Mouse (Mus musculus): Measurements from ENCODE around the gene Cyp2g1.
"Not testable (repeated sequence)": the region's sequence is repeated elsewhere in the genome, so short reads cannot be mapped to it uniquely, and the experiment has no call there.

The Cyp2g1 gene

DNA sequence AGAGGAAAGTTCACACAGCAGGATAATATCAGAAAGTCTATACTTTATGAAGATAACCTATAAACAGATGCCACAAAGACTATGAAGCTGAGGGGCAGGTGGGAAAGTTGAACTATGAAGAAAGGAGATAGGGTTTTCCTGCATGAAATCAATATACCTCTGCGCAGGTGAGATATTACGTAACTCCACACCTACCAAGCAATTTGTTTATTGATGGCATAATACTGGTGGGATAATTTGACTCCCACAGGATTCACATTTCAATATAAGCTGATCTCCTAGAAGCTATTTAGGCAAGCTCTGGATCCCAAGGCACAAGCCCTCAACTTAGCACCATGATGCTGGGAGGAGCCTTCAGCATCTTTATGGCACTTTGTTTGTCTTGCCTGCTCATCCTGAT lies at the start of gene Cyp2g1:
Cyp2g1 (plus strand) TSS at position 301 of the 400 bp plus-strand sequence.
- no peak for DNase-seq (ENCODE audit: low read depth, low spot score)

DNA sequence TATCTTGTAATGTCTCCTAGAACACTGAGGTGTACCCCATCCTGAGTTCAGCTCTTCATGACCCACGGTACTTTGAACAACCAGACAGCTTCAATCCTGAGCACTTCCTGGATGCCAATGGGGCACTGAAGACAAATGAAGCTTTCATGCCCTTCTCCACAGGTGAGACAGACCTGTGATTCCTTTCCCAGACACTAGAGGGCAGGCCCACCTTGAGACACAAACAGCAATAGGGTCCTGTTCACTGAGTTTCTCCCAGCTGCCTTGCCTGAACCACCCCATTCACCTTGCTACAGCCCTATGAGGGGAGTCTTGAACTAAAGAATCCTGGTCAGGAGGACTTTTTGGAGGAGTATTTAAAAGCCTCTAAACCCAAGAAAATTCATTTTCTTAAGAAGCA lies 41.6 kb upstream of the Cyp2g1 start:
- peak; percentile 70 for DNase-seq (ENCODE audit: low read depth, low spot score)

DNA sequence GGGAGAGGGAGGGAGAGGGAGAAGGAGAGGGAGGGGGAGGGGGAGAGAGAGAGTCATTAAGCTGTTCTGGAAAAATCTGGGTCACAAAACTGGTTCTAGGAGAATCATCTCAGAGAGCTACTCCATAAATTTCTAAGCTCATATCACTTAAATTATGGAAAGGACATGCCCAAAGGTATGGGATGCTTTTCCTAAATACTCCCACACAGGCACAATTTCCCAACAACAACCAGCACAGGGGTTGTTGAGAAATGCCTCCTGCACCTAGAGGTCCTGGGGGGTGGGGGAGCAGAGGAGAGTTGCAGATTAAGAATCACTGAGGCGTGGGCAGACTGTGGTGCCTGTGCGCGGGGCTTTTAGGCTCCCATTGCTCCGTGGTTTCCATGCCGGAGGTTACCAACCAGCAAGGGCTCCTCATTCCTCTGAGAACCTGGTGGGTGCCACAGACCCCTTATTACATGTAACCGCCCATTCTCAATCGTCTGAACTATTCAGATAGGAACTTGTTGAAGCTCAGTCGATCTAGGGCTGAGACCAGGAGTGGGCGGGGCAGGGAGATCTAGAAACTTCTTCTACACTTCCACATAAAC lies 38.7 kb upstream of the Cyp2g1 start:
- DNase-seq (ENCODE audit: low read depth, low spot score): no peak

DNA sequence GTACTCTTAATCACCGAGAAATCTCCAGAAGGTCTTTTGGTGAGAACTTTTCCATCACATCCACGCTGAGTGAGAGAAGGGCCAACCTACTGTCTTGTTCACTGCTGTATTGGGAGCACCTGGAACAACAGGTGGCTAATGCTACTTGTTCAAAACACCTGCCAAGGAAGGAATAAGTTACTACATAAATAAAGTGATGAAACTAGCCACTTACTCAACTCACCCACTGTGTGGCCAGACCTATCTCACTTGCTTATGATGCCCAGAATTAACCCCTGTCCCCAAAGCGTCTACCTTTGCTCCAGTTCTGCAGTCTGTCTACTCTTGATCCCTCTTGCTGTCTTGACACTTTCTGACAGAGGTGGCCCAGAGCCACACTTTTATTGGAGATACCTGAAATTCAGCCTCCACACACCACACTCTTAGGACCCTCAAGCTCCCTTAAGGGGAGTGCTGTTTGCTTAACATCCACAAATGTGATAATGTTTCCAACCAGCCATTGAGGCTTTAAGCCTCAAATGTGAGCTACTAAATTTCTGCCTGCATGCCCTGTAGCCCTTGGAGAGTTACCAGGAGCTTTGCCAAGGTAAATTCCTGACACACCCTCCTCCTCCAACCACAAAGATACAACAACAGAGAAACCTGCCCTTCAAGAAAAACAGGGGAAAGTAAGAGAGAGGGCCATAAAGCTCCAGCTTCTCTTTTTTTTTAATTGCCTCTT lies 35.7 kb upstream of the Cyp2g1 start:
- DNase-seq (ENCODE audit: low read depth, low spot score): no peak

DNA sequence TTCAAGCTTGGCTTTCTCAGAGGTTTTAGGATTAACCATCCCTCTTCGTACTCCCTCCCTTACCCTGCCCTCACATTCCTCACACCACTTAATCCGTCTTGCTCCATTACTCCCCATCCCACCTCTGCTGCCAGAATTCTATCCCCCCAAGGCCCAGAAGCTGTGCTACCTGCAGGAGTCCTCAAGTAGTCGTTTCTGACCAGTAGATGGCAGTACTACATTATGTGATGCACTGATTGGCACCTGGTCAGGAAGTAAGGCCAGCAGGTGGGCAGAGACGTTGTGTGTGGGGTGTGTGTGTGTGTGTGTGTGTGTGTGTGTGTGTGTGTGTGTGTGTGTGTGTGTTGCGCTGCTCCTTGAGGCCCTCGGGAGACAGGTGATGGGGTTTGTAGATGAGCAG lies 32.8 kb upstream of the Cyp2g1 start:
- DNase-seq (ENCODE audit: low read depth, low spot score): peak; percentile 56

DNA sequence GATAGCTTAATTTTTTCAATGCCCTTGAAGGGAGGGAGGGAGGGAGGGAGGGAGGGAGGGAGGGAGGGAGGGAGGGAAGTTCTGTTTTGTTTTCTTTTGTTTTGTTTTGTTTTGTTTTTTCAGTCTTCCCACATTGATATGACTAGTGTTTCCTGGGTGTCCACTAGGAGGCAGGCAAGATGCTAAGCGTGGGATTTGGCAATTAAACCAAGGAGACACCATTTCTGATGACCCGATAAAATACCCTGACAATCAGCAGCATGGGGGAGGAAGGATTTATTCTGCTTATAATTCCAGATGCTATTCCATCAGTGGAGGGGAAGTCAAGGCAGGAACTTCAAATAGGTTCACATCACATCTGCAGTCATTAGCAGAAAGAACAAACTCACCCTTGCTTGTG lies 30.9 kb upstream of the Cyp2g1 start:
- DNase-seq (ENCODE audit: low read depth, low spot score): no peak

DNA sequence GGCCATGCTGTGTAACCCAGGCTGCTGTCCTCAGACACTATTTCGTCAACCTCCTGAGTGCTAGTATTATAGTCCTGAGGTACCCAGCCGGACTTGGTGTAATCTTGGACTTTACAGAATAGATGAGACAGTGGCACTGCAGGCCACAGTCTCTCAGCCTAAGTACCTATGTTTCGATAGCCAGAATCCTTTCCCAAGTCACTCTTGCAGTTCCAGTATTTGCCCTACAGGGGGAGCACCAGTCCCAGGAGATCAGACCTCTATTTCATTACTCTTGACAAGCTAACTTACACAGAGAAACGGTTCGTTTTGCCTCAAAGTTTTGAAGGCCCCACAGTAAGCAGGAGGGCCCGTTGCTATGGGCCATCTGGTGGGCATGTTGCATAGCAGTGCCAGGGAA lies 30.2 kb upstream of the Cyp2g1 start:
- DNase-seq (ENCODE audit: low read depth, low spot score): peak; percentile 78

DNA sequence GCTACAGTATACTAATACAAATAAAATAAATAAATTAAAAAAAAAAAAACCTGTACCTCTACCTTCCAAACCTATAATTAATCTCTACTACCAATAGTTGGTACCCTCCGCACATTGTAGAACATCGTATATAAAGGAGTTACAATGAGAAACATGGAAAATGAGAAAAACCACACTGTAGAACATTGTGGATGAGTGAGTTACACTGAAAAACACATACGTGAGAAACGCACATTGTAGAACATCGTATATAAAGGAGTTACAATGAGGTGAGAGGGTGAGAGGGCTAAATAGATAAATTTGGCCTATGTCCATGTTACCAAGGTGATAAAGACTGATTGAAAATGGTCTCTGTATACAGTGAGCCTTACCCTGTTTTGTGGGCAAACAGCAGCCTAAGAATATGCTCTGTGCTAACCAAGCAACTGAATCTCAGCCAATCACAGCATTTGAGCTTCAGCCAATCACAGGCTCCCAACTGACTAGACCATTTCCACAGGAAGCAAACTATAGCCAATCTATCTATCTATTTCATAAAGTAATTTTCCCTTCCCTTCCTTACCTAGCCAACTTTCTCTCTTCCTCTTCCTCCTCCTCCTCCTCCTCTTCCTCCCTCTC lies 28.8 kb upstream of the Cyp2g1 start:
- DNase-seq (ENCODE audit: low read depth, low spot score): no peak

DNA sequence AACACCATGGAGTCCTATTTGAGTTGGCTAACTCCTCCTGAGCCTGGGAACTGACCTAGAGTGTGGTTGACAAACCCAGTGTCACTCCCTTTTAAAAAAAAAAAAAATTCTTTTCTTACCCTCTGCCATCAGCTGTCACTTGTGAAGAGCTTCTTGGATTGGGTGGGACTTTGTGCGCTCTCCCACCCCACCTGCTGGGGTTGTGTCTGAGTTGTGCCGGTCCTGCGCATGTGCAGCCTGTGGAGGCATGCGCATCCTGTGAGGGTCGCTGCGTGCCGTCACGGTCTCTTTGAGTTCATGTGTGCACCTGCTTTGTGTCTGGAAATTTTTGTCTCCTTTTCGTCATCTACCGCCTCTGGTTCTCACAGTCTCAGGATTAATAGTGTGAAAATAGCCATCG lies 28.2 kb upstream of the Cyp2g1 start:
- DNase-seq (ENCODE audit: low read depth, low spot score): peak; percentile 60

DNA sequence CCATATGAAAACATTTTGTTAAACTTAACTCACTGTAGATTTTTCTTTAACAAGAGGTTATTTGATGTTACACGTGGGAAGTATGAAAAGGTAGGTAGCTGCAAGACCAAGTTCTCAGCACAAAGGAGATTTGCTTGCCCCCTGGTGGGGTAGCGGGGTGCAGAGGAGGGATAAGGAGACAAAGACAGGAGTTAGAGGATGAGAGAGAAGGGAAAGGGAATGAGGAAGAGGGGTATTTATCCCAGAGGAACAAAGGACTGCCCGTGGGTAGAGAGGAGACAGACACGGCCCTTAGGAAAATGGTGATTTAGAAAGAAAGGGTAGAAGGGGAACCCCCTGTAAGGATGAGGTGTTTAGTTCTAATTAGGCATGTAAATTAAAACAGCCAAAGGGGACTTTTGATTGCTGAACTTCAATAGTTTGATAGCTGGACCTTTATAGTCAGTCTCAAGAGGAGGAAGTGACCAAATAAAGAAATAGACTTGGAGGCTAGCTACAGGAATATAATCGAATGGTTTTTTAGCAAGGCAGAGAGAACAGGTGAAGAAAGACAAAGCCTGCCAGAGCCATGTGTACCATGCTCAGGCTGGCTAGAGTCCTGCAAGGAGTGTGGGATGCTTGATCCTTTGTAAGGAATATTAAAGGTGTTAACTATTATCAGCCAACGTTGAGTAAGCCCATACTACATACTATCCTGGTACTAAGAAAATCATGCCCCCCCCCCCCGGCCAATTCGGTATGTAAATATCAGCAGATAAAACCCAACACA lies 27.5 kb upstream of the Cyp2g1 start:
- DNase-seq (ENCODE audit: low read depth, low spot score): no peak

DNA sequence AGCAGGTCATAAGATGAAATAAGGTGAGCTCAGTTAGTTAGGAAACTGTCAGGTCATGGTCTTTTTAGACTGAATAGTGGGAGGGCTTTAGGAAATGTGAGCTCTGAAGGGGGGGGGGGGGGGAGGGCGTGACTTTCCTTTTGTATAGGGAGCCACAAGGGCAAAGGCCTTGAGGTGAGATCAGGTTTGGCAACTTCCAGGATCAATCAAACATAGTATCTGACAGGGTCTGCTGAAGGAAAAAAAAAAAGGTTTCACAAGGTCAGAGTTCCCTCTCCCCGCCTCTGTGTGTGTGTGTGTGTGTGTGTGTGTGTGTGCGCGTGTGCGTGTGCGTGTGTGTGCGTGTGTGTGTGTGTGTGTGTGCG lies 26.9 kb upstream of the Cyp2g1 start:
- peak; percentile 68 for DNase-seq (ENCODE audit: low read depth, low spot score)

DNA sequence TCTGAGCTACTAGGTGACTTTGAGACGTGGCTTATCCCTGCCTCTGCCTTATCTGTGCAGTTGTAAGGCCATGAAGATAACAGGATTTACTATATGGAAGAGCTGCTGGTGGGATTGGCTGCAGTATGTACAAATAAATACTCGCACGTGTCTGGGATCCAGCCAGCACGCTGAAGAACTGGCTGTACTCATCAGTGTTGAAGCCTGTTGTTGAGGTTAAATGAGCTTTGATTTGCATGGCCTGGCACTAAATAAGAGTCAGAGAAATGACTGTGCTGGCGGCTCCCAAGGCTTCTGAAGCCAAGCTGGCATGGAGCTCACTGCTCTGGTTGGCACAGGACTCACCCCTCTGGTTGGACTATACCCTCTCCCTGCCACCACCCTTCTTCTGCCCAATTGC lies 25.5 kb upstream of the Cyp2g1 start:
- DNase-seq (ENCODE audit: low read depth, low spot score): no peak

DNA sequence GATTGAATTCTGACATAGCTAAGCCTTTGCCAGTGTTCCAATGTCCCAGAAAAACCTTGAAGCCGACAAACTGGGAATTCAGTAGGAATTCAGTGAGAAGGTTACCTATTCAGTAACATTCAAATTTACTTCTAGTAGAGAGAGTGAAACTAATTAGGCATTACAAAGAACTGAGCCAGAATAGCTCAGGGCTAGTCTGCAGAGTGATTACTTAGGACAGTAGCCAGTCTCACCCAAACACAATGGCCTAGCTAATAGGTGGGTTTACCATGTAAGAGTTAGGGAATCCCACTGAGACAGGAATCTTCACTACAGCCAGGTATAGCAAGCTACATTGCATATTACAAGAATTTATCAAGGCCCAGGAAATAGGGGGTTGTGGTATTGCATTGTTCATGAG lies 22.7 kb upstream of the Cyp2g1 start:
- peak; percentile 71 for DNase-seq (ENCODE audit: low read depth, low spot score)

DNA sequence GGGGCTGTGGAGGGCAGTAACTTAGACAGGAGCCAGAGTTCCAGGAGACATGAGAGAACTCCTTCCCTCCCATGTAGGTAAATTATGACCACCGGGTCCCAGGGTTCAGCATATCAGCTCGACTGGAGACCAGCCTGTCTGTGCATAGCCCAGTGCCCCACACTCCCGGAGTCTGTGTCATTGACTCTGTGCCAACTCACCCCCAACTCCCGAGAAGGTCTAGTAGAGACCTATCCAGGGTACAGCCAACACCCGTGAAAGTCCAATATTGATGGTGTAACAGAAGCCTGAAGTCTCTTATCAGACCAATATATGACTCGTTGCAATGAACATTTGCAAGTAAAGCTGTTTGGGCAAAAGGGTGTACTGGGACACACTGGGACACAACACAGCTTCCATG lies 18.7 kb upstream of the Cyp2g1 start:
- no peak for DNase-seq (ENCODE audit: low read depth, low spot score)

DNA sequence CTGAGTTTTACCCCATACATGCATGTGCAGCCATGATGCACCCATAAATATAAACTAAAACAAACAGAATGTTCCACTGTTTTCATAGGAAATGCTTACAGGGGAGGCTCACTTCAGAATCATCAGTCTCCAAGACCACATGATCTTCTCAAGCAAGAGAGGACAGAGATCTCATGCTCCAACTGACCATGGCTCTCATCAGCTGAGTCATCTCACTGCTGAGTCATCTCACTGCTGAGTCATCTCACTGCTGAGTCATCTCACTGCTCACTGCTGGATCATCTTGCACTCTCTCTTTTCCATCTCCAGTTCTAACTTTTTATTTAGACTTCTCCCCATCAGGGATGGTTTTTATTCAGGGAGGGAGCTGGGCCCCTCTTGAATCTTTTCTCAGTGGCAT lies 8.6 kb upstream of the Cyp2g1 start:
- no peak for DNase-seq (ENCODE audit: low read depth, low spot score)

DNA sequence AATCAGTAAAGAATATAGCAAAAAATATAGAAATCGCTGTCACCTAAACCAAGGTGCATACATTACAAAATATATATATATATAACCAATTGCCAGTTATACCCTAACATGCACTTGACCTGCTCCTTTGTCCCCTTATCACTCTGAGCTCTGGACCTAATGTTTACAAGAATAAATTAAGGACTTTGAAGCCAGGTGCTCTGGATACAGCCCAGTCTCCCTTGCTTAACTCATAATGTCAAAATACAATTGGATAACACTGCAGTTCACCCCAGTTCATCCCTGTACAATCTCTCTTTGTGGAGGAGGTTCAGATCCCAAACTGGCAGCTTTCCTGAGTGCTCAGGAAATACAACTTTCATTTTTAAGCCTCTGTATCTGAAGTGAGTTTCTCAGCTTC lies 7.7 kb upstream of the Cyp2g1 start:
- DNase-seq (ENCODE audit: low read depth, low spot score): no peak

DNA sequence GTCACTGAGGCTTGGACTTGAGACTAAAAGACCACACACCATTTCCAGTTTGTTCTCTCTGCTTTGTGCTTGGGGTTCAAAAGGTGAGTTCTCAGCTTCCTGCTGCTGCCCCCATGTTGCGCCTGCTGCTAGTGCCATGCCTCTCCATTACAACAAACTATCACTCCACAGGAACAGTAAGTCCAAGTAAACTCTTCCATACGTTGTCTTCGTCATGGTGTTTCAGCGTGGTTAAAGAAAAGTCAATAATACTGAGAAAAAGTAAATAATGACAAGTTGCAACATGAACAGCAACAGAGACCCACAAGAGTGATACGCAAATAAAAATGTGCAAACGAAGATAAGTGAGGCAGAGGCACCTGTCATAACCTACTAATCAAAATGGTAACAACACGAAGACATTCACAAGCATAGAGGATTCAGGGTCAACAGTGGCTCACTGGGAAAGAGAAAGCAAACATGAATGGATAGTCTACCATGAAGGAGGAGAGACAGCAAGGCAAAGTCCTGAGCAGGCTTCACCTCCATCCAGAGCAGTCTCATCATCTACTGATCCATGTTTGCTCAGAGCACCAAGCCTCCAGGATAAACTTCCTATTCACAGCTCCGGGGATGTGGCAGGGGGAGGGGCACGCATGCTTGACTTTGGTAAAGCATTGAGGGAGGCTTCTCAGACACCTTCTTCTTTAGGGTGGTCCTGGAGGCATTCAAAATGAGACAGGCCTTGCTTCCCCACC lies 23.0 kb downstream of the Cyp2g1 start:
- not testable (repeated sequence) for DNase-seq (ENCODE audit: low read depth, low spot score)

DNA sequence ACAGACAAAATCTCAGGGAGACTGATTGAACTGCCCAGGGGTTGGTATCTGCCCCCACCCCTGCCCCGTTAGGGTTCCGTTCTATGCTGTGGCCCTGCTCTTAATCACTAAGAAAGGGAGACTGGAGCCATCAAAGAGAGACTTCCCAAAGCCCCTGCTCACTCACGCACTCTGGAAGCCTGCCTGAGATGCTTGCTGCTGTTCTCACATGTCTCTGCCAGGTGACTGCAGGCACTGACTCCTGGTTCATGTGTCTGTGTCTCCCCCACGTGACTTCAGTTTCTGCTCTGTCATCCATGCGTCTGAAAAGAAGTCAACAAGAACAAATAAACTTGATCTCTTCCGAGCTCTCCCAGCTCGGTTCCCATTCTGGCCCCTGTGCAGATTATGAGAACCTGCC lies 24.0 kb downstream of the Cyp2g1 start:
- not testable (repeated sequence) for DNase-seq (ENCODE audit: low read depth, low spot score)

DNA sequence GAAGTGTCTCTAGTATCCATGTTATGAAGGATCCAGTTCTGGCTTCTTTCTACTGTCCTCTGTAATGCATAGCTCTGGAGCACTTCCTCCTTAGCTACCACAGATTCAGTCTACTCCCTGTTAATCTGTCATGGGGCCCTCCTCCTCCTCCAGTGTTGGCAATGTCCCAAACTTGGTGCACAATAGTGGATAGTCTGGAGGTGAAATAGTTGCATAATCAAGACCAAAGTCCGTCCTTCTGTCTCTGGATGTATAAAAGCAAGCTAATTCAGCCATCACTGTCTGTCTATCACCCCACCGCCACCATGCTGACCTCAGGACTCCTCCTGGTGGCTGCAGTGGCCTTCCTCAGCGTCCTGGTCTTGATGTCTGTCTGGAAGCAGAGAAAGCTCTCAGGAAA lies 26.4 kb downstream of the Cyp2g1 start, which contains the start of gene Cyp2a5:
Cyp2a5 (plus strand) TSS at position 247 of the 400 bp plus-strand sequence.
- not testable (repeated sequence) for DNase-seq (ENCODE audit: low read depth, low spot score)

DNA sequence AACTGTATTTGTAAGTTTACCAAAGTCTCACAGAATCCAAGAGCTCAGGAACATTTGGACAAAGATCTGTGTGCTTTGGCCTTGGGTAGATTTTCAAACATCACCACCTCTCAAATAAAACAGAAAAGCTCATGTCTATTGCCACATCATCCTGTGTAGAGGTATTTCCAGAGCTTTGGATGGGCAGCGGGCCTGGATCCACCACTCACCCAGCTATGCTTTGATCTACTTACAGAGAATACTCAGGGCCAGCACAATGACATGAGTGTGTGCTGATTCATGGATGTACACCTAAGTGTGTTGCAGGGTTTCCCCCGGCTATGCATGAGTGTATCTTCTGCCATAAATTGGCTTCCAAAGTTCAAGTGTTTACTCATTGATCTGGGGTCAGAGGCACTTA lies 34.7 kb downstream of the Cyp2g1 start:
- DNase-seq (ENCODE audit: low read depth, low spot score): not testable (repeated sequence)

DNA sequence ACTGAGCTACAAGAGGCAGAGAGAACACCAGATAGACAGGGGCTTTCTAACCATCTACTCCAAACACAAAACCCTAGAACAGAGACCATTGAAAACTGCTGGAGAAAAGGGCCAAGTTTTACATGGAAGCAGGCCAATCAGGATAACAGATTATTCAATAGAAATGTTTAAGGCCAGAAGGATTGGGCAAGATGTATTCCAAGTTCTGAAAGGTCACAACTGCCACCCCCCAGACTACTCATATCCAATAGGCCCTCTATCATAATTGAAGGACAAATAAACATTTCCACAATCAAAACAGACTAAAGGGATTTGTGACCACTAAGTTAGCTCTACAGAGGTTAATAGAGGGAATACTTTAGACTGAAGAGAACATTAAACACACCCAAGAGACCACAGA lies 41.4 kb downstream of the Cyp2g1 start:
- DNase-seq (ENCODE audit: low read depth, low spot score): not testable (repeated sequence)

All from ZHBTc4 (cell line).